Mouse (Mus musculus): Measurements from ENCODE around the gene Prdm10. TPM values are rescaled to one million over a fixed set of nuclear protein-coding genes. Genes with fewer than 3 reads are reported as not detected.
A peak's percentile ranks its signal among the peaks of the same experiment; 100 is the strongest.

The Prdm10 gene
- total RNA-seq, 1 experiment from 2014 or later: 9.6 TPM

DNA sequence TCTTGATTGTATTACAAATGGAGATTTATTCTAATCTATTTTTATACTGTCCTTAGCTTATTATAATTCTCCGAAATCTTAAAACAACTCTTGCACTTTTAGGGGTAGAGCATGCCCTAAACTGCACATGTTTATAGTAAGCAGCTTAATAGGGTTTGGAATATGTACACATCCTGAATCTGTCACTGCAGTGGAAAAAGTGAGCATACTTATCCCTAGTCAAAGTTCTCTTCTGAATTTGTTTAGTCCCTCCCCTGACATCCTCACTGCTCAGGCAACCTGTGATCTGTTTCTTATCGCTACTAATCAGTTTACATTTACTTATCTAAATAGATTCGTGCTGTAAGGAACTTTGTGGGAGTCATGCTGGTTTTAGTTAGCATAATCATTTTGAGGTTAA is 22.1 kb upstream of the Prdm10 start:
- no peak for ATAC-seq (replicated peaks; ENCODE audit: insufficient number of reproducible peaks, low FRiP score, low TSS enrichment, poor library complexity, severe bottlenecking)

DNA sequence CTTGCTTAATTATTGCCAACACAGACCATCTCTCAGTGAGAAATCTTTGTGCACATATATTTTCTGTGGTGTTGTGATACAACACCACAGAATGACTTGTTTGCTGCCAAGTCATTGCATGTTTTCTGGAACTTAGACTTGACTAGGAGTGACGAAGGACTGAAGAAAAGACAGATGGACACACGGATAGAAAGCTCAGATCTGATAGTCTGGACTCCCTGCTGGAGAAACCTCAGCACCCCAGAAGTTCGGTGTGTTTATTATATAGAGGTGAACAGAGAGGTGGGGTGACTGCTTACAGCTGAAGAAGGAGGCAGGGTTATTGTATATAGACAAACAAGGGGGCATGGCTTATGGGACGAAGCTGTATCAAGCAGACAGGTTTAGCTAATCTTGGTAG is 20.1 kb upstream of the Prdm10 start:
- no peak for ATAC-seq (replicated peaks; ENCODE audit: insufficient number of reproducible peaks, low FRiP score, low TSS enrichment, poor library complexity, severe bottlenecking)

DNA sequence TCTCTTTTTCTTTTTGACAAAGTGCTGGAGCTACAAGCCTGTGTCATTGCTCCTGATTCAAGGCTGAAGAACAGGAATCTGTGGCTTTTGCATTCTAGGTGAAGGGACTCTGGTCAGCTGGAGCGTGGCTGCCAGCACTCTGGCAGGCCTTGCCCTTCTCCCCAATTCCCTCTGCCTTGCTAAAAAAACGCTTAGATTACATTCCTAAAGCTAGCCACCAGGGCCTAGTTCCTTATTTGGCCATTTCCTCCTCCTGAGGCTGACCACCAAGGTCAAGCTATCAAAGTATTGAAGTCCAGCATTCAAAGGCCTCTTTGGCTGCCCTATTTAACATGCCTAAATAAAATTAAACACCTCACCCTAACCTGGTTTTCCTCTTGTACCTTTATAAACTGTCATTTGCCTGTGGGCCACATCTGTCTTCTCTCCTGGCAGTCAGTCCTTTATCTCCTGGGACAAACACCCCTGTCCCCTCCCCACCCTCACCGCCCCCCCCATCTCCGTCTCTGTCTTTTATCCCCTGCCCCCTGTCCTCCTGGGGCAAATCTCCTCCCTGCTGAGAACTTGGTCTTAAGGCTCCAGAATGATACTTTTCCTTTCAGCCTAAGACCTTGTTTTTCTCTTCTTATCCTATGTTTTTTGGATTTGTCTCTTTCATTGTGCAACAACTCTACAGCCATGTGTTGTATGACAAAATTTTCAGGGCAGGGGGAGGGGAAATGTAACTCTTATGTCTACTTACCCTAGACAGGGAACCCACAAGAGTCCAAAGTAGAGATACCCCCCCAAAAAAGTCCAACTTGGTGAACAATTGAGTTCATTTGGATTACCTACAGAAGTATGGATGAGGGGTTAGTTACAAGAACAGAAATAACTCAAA is 17.9 kb upstream of the Prdm10 start:
- ATAC-seq (replicated peaks; ENCODE audit: insufficient number of reproducible peaks, low FRiP score, low TSS enrichment, poor library complexity, severe bottlenecking): no peak

GRCm38 (mm10) chr9:31266013-31266659 is 14.2 kb upstream of the Prdm10 start:
- ATAC-seq (replicated peaks; ENCODE audit: insufficient number of reproducible peaks, low FRiP score, low TSS enrichment, poor library complexity, severe bottlenecking): no peak

GRCm38 (mm10) chr9:31271221-31272015 is 8.9 kb upstream of the Prdm10 start:
- no peak for ATAC-seq (replicated peaks; ENCODE audit: insufficient number of reproducible peaks, low FRiP score, low TSS enrichment, poor library complexity, severe bottlenecking)

DNA sequence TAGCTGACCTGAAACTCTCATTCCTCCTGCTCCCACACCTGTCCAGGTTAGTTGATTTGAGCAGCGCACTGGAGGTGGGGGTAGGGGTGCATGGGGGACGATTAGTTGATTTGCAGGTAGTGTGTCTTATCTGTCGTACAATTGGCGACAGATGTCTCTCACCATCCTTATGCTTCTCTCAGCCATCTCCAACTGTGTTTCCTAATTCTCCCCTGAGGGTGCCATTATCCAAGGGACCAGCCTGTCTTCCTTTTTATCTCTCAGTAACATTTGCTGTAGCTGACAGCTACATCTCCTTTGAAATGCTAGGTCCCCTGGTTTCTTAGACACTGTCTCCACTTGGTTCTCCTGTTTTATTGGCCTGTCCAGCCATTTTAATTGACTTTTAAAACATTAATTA is 8.2 kb upstream of the Prdm10 start:
- no peak for ATAC-seq (replicated peaks; ENCODE audit: insufficient number of reproducible peaks, low FRiP score, low TSS enrichment, poor library complexity, severe bottlenecking)

DNA sequence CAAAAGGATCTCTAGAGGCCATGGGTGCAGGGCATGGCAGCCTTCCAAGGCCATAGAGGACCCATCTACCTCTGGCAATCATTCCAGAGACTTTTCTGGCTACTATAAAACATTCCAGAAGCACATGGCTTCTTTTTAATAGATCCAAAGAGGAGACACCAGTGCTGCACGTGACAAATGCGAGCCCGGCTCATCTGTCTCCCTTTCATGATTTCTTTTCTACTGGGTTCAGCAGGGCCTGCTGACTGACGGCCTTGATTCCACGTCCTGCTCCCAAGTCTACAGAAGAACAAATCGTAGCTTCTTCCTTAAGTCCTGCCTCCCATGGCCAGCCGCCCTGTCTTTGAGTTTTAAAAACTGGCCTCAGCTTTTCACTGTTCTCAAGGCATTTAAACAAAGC is 1.7 kb upstream of the Prdm10 start:
- no peak for ATAC-seq (replicated peaks; ENCODE audit: insufficient number of reproducible peaks, low FRiP score, low TSS enrichment, poor library complexity, severe bottlenecking)

- ATAC-seq (replicated peaks; ENCODE audit: insufficient number of reproducible peaks, low FRiP score, low TSS enrichment, poor library complexity, severe bottlenecking): no peak
Observed at GRCm38 (mm10) chr9:31279306-31279705, 1.0 kb upstream of the Prdm10 start.

- ATAC-seq (replicated peaks; ENCODE audit: insufficient number of reproducible peaks, low FRiP score, low TSS enrichment, poor library complexity, severe bottlenecking): peak; percentile 63
Observed at GRCm38 (mm10) chr9:31279885-31280365, 413 bp upstream of the Prdm10 start.

GRCm38 (mm10) chr9:31281011-31281662 is 799 bp downstream of the Prdm10 start:
- ATAC-seq (replicated peaks; ENCODE audit: insufficient number of reproducible peaks, low FRiP score, low TSS enrichment, poor library complexity, severe bottlenecking): no peak; the same call in 1 of the 2 replicates

DNA sequence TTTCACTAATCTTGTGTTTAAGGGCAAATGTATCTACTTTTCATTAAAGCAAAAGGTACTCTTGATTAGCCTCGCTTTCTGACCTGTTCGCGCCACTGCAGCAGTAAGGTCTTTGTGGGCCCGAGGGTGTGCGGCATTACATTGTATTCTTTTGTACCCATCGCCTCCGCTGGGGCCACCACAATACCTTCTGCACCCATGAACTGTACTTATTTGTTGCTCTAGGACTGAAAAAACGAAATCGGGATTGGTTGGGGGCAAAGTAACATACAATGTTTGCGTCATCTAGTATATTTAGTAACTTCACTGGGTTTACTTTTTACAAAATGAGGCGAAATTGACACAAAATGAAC is 1.3 kb downstream of the Prdm10 start:
- no peak for ATAC-seq (replicated peaks; ENCODE audit: insufficient number of reproducible peaks, low FRiP score, low TSS enrichment, poor library complexity, severe bottlenecking)

- no peak for ATAC-seq (replicated peaks; ENCODE audit: insufficient number of reproducible peaks, low FRiP score, low TSS enrichment, poor library complexity, severe bottlenecking)
Observed at GRCm38 (mm10) chr9:31282536-31282935, 2.2 kb downstream of the Prdm10 start.

DNA sequence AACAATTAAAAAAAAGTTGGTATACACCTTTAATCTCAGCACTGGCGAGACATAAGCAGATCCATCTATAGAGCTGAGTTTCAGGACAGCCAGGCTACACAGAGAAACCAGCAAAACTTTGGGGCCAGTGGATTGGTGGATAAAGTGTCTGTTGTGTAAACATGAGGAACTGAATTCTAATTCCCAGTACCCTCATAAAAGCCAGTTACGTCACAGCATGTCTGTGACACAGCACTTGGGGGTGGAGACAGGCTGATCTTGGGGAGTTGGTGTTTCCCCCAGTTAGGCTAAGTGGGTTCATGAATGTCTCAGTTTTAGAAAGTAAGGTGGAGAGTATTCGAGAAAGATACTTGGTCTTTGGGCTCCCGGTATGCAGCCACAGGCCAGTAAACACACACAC is 2.7 kb downstream of the Prdm10 start:
- ATAC-seq (replicated peaks; ENCODE audit: insufficient number of reproducible peaks, low FRiP score, low TSS enrichment, poor library complexity, severe bottlenecking): 0 out of 2 replicates have a peak, but pooled peaks have one; percentile 24

DNA sequence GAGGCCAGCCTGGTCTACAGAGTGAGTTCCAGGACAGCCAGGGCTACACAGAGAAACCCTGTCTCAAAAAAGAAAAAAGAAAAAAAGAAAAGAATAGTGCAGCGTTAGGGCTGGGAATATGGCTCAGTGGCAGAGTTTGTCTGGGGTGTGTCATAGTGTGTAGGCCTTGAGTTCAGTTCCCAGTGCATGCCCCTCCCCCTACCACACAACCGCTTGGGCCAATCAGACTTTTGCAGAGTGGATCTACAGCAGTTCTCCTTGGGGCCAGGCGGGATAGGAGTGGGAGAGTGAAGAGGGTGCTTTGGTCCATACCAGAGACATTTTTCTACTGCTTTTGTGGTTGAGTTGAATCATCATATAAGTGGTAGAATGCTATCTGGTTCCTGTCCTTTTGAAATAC is 3.6 kb downstream of the Prdm10 start:
- no peak for ATAC-seq (replicated peaks; ENCODE audit: insufficient number of reproducible peaks, low FRiP score, low TSS enrichment, poor library complexity, severe bottlenecking)

GRCm38 (mm10) chr9:31290201-31290862 is 10.0 kb downstream of the Prdm10 start:
- peak; percentile 61 for ATAC-seq (replicated peaks; ENCODE audit: insufficient number of reproducible peaks, low FRiP score, low TSS enrichment, poor library complexity, severe bottlenecking)

GRCm38 (mm10) chr9:31291978-31292377 is 11.6 kb downstream of the Prdm10 start:
- ATAC-seq (replicated peaks; ENCODE audit: insufficient number of reproducible peaks, low FRiP score, low TSS enrichment, poor library complexity, severe bottlenecking): no peak

DNA sequence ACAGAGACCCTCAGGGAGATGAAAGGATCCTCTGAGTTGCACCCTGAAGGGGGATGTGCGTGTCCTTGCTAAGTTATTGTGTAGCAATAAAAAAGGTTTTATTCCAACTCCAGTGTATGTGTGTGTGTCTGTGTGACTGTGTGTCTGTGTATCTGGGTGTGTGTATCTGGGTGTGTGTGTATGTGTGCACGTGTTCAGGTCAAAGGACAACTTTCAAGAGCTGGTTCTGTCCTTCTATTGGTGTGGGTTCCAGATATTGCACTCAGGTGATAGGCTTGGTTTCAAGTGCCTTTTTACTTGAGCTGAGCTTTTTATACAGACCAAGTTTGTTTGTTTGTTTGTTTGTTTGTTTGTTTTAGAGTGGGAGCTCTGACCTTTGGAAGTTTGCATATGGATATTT is 12.9 kb downstream of the Prdm10 start:
- ATAC-seq (replicated peaks; ENCODE audit: insufficient number of reproducible peaks, low FRiP score, low TSS enrichment, poor library complexity, severe bottlenecking): no peak

- no peak for ATAC-seq (replicated peaks; ENCODE audit: insufficient number of reproducible peaks, low FRiP score, low TSS enrichment, poor library complexity, severe bottlenecking)
Observed at GRCm38 (mm10) chr9:31295311-31295710, 15.0 kb downstream of the Prdm10 start.
